9 mouse cellular contexts compared by ENCODE assay signal in the genomic region with DNA sequence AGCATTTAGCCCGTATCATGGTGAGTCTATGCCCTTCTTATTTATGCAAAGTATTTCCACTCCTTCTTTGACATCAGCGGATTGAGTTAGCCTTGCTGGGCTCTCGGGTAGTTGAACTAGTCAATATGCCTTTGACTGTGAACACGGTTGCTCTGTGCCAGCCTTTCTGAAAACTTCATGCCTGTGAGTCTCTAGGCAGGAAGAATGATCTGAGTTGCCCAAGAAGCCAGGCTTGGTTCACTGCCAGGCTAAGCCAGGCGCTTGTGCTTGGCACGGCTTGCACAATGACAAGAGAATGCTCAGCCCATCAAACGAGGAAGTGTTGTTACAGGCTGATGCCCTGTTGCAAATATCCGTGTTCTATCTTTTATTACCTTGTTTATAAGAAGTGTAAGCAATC.
A peak's percentile ranks its signal among the peaks of the same experiment; 100 is the strongest.
DNase-seq lines count a peak whose midpoint lies in the region; ATAC-seq lines count a peak whose summit lies in the region.
"Had no signal": no experiment of that assay in that cellular context is flagged by ENCODE, and none has a peak within 500 bp of the region (broad histone marks: within the 10 kb centered on the region; RNA-seq: fewer than 3 reads in every experiment).

No protein-coding gene starts in this region.

- H3K4me3 ChIP-seq in hindbrain, embryonic 12.5 days, result no peak overlapping the region
- no peak overlapping the region for H3K4me3 ChIP-seq in hindbrain, embryonic 10.5 days
- no peak overlapping the region for H3K4me3 ChIP-seq in intestine, embryonic 15.5 days (replicated peaks)
- H3K4me3 ChIP-seq: erythroblast, embryonic 14.5 days had no signal

- DNase-seq in hindbrain, embryonic 10.5 days (ENCODE audit: low spot score), result no peak
- DNase-seq in 3134 (ENCODE audit: extremely low read depth, insufficient read length, low spot score), result peak; percentile 31
- DNase-seq in adrenal gland, adult 2 months, result peak; percentile 84
- DNase-seq in heart, postnatal 14 days, result peak; percentile 39 to 62
- no peak for DNase-seq in spleen, postnatal 10 days (ENCODE audit: low spot score in 2 of 2)
- DNase-seq in natural killer cell, adult 2 months (ENCODE audit: low spot score in 2 of 2), result no peak

- H3K4me1 ChIP-seq in hindbrain, embryonic 12.5 days, result peaks cover 12% of the 10 kb centered on the region; the same call in 1 of the 2 replicates
- H3K4me1 ChIP-seq in hindbrain, embryonic 10.5 days (replicated peaks), result peaks cover 23% of the 10 kb centered on the region
- H3K4me1 ChIP-seq in intestine, embryonic 15.5 days (replicated peaks), result no peaks in the 10 kb centered on the region

- H3K9ac ChIP-seq in hindbrain, embryonic 12.5 days, result no peak overlapping the region
- no peak overlapping the region for H3K9ac ChIP-seq in intestine, embryonic 15.5 days

- H3K9me3 ChIP-seq in hindbrain, embryonic 12.5 days (replicated peaks), result no peaks in the 10 kb centered on the region
- H3K9me3 ChIP-seq in hindbrain, embryonic 10.5 days, result no peaks in the 10 kb centered on the region
- H3K9me3 ChIP-seq in intestine, embryonic 15.5 days, result no peaks in the 10 kb centered on the region

- no peaks in the 10 kb centered on the region for H3K36me3 ChIP-seq in hindbrain, embryonic 12.5 days
- H3K36me3 ChIP-seq in hindbrain, embryonic 10.5 days, result no peaks in the 10 kb centered on the region
- H3K36me3 ChIP-seq in intestine, embryonic 15.5 days, result no peaks in the 10 kb centered on the region

- no peak overlapping the region for H3K27ac ChIP-seq in hindbrain, embryonic 12.5 days
- no peak overlapping the region for H3K27ac ChIP-seq in hindbrain, embryonic 10.5 days
- no peak overlapping the region for H3K27ac ChIP-seq in intestine, embryonic 15.5 days

- WGBS in hindbrain, embryonic 12.5 days, result 82% methylated on average over 8 of the region's 8 CpGs
- 86% methylated on average over 8 of the region's 8 CpGs for WGBS in hindbrain, embryonic 10.5 days
- 66% methylated on average over 8 of the region's 8 CpGs for WGBS in intestine, embryonic 15.5 days

- no peaks in the 10 kb centered on the region for H3K27me3 ChIP-seq in hindbrain, embryonic 12.5 days
- no peaks in the 10 kb centered on the region for H3K27me3 ChIP-seq in hindbrain, embryonic 10.5 days (ENCODE audit: insufficient read depth, poor library complexity, severe bottlenecking)
- no peaks in the 10 kb centered on the region for H3K27me3 ChIP-seq in intestine, embryonic 15.5 days (replicated peaks)

- peak; percentile 41; the same call in 1 of the 2 replicates for ATAC-seq in hindbrain, embryonic 12.5 days (ENCODE audit: low FRiP score)
- no peak for ATAC-seq in intestine, embryonic 15.5 days

- no peak overlapping the region for H3K4me2 ChIP-seq in hindbrain, embryonic 12.5 days (replicated peaks)
- no peak overlapping the region for H3K4me2 ChIP-seq in intestine, embryonic 15.5 days (replicated peaks)

- intact Hi-C loops in heart, postnatal 14 days (cut with DNase I), result loop anchor here (5.0 kb wide), 2 partner anchors 43 to 148 kb away; no protein-coding TSS in a partner anchor

Comparison
In these comparisons a context has a peak if more than half of its experiments do, and no peak if none do; other contexts are left out.
1. DNase-seq: peak in 3134 (single experiment), adrenal gland, adult 2 months (single experiment) and heart, postnatal 14 days (2 of 2); none in hindbrain, embryonic 10.5 days (single experiment), spleen, postnatal 10 days (0 of 2) and natural killer cell, adult 2 months (0 of 2).